Mouse (Mus musculus): ENCODE data around the gene Itgax.
"Not testable (repeated sequence)": the region's sequence is repeated elsewhere in the genome, so short reads cannot be mapped to it uniquely, and the experiment has no call there.

The Itgax gene

GRCm38 (mm10) chr7:128158688-128159354, 29.5 kb downstream of the Itgax start:
- DNase-seq (ENCODE audit: extremely low read depth, low read depth) = not testable (repeated sequence)

DNA sequence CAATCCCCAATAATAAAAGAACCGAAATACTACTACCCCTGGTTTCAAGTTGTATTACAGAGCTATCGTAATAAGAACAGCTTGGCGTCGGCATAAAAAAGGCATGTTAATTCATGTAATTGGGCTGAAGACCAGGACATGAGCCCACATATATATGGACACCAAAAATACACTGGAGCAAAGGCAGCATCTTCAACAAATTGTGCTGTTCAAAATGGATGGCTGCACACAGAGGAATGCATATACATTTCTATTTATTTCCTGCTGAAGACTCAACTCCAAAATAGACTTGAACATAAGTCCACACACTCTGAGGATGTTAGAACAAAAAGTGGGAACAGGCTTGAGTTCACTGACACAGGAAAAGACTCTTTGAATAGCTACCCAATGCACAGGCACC, 34.7 kb downstream of the Itgax start:
- DNase-seq (ENCODE audit: extremely low read depth, low read depth) = no peak

DNA sequence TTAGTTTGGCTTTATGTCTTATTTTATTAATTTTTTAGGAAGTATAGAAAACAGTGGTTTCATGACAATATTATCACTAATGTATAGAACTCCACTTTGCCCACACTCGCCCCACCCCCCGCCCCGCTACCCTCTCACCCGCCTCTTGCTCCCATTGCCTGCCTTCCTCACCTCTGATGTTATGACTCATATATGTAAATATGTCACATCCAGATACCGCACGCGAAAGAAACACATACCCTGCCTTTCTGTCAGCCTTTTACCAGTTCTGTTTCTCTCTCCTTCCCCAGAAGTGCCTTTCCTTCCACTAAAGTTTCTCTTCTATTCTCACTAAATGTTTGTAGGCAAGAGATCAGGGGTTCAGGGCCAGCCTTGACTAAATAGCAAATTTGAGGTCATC, 37.0 kb downstream of the Itgax start:
- DNase-seq (ENCODE audit: extremely low read depth, low read depth) = no peak

- no peak for DNase-seq (ENCODE audit: extremely low read depth, low read depth)
These were observed 40.6 kb downstream of the Itgax start for GRCm38 (mm10) chr7:128169996-128170395.

GRCm38 (mm10) chr7:128178385-128178784, 49.0 kb downstream of the Itgax start:
- no peak for DNase-seq (ENCODE audit: extremely low read depth, low read depth)

- peak; percentile 26 for DNase-seq (ENCODE audit: extremely low read depth, low read depth)
These were observed 50.8 kb downstream of the Itgax start for GRCm38 (mm10) chr7:128180126-128180525.

- DNase-seq (ENCODE audit: extremely low read depth, low read depth) = no peak
These were observed 51.2 kb downstream of the Itgax start for GRCm38 (mm10) chr7:128180546-128180945.

- no peak for DNase-seq (ENCODE audit: extremely low read depth, low read depth)
These were observed 52.3 kb downstream of the Itgax start for GRCm38 (mm10) chr7:128181691-128182090.

All from MEL-GATA-1-ER (cell line).